Mouse (Mus musculus): ENCODE measurements around the gene BC035947. TPM values are rescaled to one million over a fixed set of nuclear protein-coding genes. Genes with fewer than 3 reads are reported as not detected.
"Not testable (repeated sequence)": the region's sequence is repeated elsewhere in the genome, so short reads cannot be mapped to it uniquely, and the experiment has no call there.

BC035947 gene
- total RNA-seq (2015) (not detected in 2 replicates), total RNA-seq (2017) (not detected in 2 replicates)

GRCm38 (mm10) chr1:78511621-78512160 is at the start of gene BC035947:
Gene BC035947 (minus strand): TSS chr1:78512158.
- ATAC-seq (ENCODE audit: poor library complexity, severe bottlenecking): peak; percentile 38; the same call in 1 of the 2 replicates

- ATAC-seq (ENCODE audit: poor library complexity, severe bottlenecking): no peak
Measured at GRCm38 (mm10) chr1:78554012-78554666, 42.2 kb upstream of the BC035947 start.

GRCm38 (mm10) chr1:78548961-78549360 is 37.0 kb upstream of the BC035947 start:
- ATAC-seq (ENCODE audit: poor library complexity, severe bottlenecking): no peak

GRCm38 (mm10) chr1:78546258-78546657 is 34.3 kb upstream of the BC035947 start:
- no peak for ATAC-seq (ENCODE audit: poor library complexity, severe bottlenecking)

- not testable (repeated sequence) for ATAC-seq (ENCODE audit: poor library complexity, severe bottlenecking)
Measured at GRCm38 (mm10) chr1:78543631-78544030, 31.7 kb upstream of the BC035947 start.

- no peak for ATAC-seq (ENCODE audit: poor library complexity, severe bottlenecking)
Measured at GRCm38 (mm10) chr1:78539166-78539565, 27.2 kb upstream of the BC035947 start.

GRCm38 (mm10) chr1:78538396-78538795 is 26.4 kb upstream of the BC035947 start:
- no peak for ATAC-seq (ENCODE audit: poor library complexity, severe bottlenecking)

- peak; percentile 90 for ATAC-seq (ENCODE audit: poor library complexity, severe bottlenecking)
Measured at GRCm38 (mm10) chr1:78537494-78538010, 25.6 kb upstream of the BC035947 start.

- ATAC-seq (ENCODE audit: poor library complexity, severe bottlenecking): peak; percentile 60
Measured at GRCm38 (mm10) chr1:78536310-78537164, 24.6 kb upstream of the BC035947 start.

GRCm38 (mm10) chr1:78534428-78535150 is 22.6 kb upstream of the BC035947 start:
- ATAC-seq (ENCODE audit: poor library complexity, severe bottlenecking): no peak

- ATAC-seq (ENCODE audit: poor library complexity, severe bottlenecking): no peak
Measured at GRCm38 (mm10) chr1:78532184-78532800, 20.3 kb upstream of the BC035947 start.

- no peak for ATAC-seq (ENCODE audit: poor library complexity, severe bottlenecking)
Measured at GRCm38 (mm10) chr1:78530500-78531215, 18.7 kb upstream of the BC035947 start.

GRCm38 (mm10) chr1:78529011-78529410 is 17.1 kb upstream of the BC035947 start:
- no peak for ATAC-seq (ENCODE audit: poor library complexity, severe bottlenecking)

GRCm38 (mm10) chr1:78528356-78528755 is 16.4 kb upstream of the BC035947 start:
- no peak for ATAC-seq (ENCODE audit: poor library complexity, severe bottlenecking)

GRCm38 (mm10) chr1:78525189-78525886 is 13.4 kb upstream of the BC035947 start:
- peak; percentile 80 for ATAC-seq (ENCODE audit: poor library complexity, severe bottlenecking)

GRCm38 (mm10) chr1:78518907-78519306 is 6.9 kb upstream of the BC035947 start:
- ATAC-seq (ENCODE audit: poor library complexity, severe bottlenecking): no peak

- no peak for ATAC-seq (ENCODE audit: poor library complexity, severe bottlenecking)
Measured at GRCm38 (mm10) chr1:78512756-78513155, 798 bp upstream of the BC035947 start.

GRCm38 (mm10) chr1:78510862-78511261 is 1.1 kb downstream of the BC035947 start, which contains the start of gene Mogat1:
Gene Mogat1 (plus strand): TSS chr1:78510991.
- ATAC-seq (ENCODE audit: poor library complexity, severe bottlenecking): no peak

- no peak for ATAC-seq (ENCODE audit: poor library complexity, severe bottlenecking)
Measured at GRCm38 (mm10) chr1:78507137-78507536, 4.8 kb downstream of the BC035947 start.
